Comparison of ENCODE assay signal across 9 mouse cellular contexts in the genomic region with DNA sequence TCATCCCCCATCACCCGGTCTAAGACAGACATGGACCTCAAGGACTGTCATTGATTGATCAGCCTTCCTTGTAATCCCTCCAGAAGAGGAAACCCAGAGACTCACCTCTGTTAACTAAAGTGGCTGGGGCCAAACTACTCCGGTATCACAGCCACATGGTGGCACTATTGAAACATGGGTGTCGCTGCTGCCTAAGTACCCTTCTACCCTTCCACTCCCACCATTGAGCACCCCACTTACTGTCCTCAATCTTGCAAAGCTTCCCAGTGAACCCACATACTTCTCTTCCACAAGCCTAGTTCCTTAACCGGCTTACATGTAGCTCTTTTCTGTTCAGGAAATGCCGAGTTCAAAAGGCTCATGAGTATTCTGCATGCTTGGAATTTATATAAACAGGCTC. TPM values are rescaled to one million over a fixed set of nuclear protein-coding genes. Genes with fewer than 3 reads are reported as not detected.
DNase-seq lines count a peak whose midpoint lies in the region; ATAC-seq and TF ChIP-seq lines count a peak whose summit lies in the region.
"Had no signal": no experiment of that assay in that cellular context is flagged by ENCODE, and none has a peak within 500 bp of the region (broad histone marks: within the 10 kb centered on the region; RNA-seq: fewer than 3 reads in every experiment).

No protein-coding gene starts in this region.

- no peak overlapping the region for H3K9ac ChIP-seq in heart, postnatal 0 days (replicated peaks; ENCODE audit: low read depth, low read length)
- no peak overlapping the region for H3K9ac ChIP-seq in heart, embryonic 12.5 days
- H3K9ac ChIP-seq: neural tube, embryonic 12.5 days had no signal

- no peak overlapping the region for H3K4me2 ChIP-seq in heart, postnatal 0 days (ENCODE audit: low read depth, low read length)
- no peak overlapping the region for H3K4me2 ChIP-seq in heart, embryonic 12.5 days
- H3K4me2 ChIP-seq: neural tube, embryonic 12.5 days had no signal

- H3K9me3 ChIP-seq in heart, postnatal 0 days (replicated peaks; ENCODE audit: control insufficient read depth, low read length), result no peaks in the 10 kb centered on the region
- no peaks in the 10 kb centered on the region for H3K9me3 ChIP-seq in heart, embryonic 12.5 days (replicated peaks)

- H3K4me3 ChIP-seq in heart, postnatal 0 days (ENCODE audit: low read depth, low read length), result no peak overlapping the region
- no peak overlapping the region for H3K4me3 ChIP-seq in heart, embryonic 12.5 days
- H3K4me3 ChIP-seq: neural tube, embryonic 12.5 days had no signal

- no peaks in the 10 kb centered on the region for H3K4me1 ChIP-seq in heart, postnatal 0 days (ENCODE audit: control insufficient read depth, insufficient read depth)
- H3K4me1 ChIP-seq in heart, embryonic 12.5 days (replicated peaks), result no peaks in the 10 kb centered on the region
- H3K4me1 ChIP-seq: neural tube, embryonic 12.5 days had no signal

- intact Hi-C loops in left cerebral cortex, postnatal 10 days (cut with DNase I), result no loop called here

- no peak for ATAC-seq in heart, postnatal 0 days (ENCODE audit: insufficient read depth, low read depth)
- no peak for ATAC-seq in heart, embryonic 12.5 days (ENCODE audit: insufficient number of reproducible peaks, low FRiP score)
- 0 out of 2 replicates have a peak, but pooled peaks have one; percentile 35 for ATAC-seq in monocyte, adult 5-6 weeks (replicated peaks; ENCODE audit: insufficient number of reproducible peaks, low FRiP score, low TSS enrichment, poor library complexity, severe bottlenecking)
- ATAC-seq in cerebellum, adult (ENCODE audit: insufficient number of reproducible peaks, low FRiP score, low TSS enrichment), result no peak

- H3K27ac ChIP-seq in heart, postnatal 0 days (ENCODE audit: low read depth), result no peak overlapping the region
- no peak overlapping the region for H3K27ac ChIP-seq in heart, embryonic 12.5 days (ENCODE audit: poor library complexity, severe bottlenecking)
- H3K27ac ChIP-seq: neural tube, embryonic 12.5 days had no signal

- H3K36me3 ChIP-seq in heart, postnatal 0 days (replicated peaks; ENCODE audit: control insufficient read depth, insufficient read depth, low read length), result no peaks in the 10 kb centered on the region
- H3K36me3 ChIP-seq in heart, embryonic 12.5 days, result no peaks in the 10 kb centered on the region
- H3K36me3 ChIP-seq: neural tube, embryonic 12.5 days had no signal

- H3K27me3 ChIP-seq in heart, postnatal 0 days (ENCODE audit: control insufficient read depth, insufficient read depth, low read length), result no peaks in the 10 kb centered on the region
- H3K27me3 ChIP-seq in heart, embryonic 12.5 days (replicated peaks), result no peaks in the 10 kb centered on the region
- H3K27me3 ChIP-seq: neural tube, embryonic 12.5 days had no signal

- DNase-seq in heart, postnatal 0 days (ENCODE audit: low spot score), result no peak
- peak; percentile 36 for DNase-seq in ES-CJ7 (ENCODE audit: low read depth, low spot score)
- DNase-seq in forelimb bud, embryonic 11.5 days (ENCODE audit: low read depth, low spot score), result peak; percentile 11
- DNase-seq in ovary, postnatal 36 days (ENCODE audit: low spot score), result no peak
- DNase-seq in left cerebral cortex, postnatal 10 days (ENCODE audit: extremely low spot score in 1 of 2, low spot score in 2 of 2), result no peak

- TF ChIP-seq EP300 in heart, postnatal 0 days (IDR thresholded peaks at IDR 0.05; ENCODE audit: low read depth), result no peak

- peak; percentile 37 for TF ChIP-seq CTCF in heart, postnatal 0 days (IDR thresholded peaks at IDR 0.05; ENCODE audit: low read depth)

- WGBS in heart, postnatal 0 days, result 42% methylated on average over 5 of the region's 5 CpGs
- 38% methylated on average over 5 of the region's 5 CpGs for WGBS in heart, embryonic 12.5 days

RNA-seq across cellular contexts. Expression of a gene that starts 22.8 kb away (rescaled TPM):
- 82.2 and 111 TPM in 2 replicates for total RNA-seq in heart, postnatal 0 days (2014; rRNA removed; ENCODE audit: low replicate concordance)
- 228 and 232 TPM in 2 replicates for polyA plus RNA-seq in heart, postnatal 0 days (2015; fragmentation: Nextera tagmentation; extraction: Ambion mirVana)
- polyA plus RNA-seq in heart, embryonic 12.5 days (2016; fragmentation: Nextera tagmentation; extraction: Ambion mirVana), result 126 and 129 TPM in 2 replicates
- 26.2 to 37.9 TPM (median 30.1 TPM) in 3 replicates for total RNA-seq in monocyte, adult 5-6 weeks (2017)
- total RNA-seq in left cerebral cortex, postnatal 10 days (2021), result 10 to 100 TPM; 34.8 to 38.6 TPM

RNA-seq across cellular contexts. Expression of a gene that starts 50.5 kb away (rescaled TPM):
- 44.9 and 73.9 TPM in 2 replicates for total RNA-seq in heart, postnatal 0 days (2014; rRNA removed; ENCODE audit: low replicate concordance)
- 126 and 128 TPM in 2 replicates for polyA plus RNA-seq in heart, postnatal 0 days (2015; fragmentation: Nextera tagmentation; extraction: Ambion mirVana)
- 102 and 111 TPM in 2 replicates for polyA plus RNA-seq in heart, embryonic 12.5 days (2016; fragmentation: Nextera tagmentation; extraction: Ambion mirVana)
- 415 to 528 TPM (median 519 TPM) in 3 replicates for total RNA-seq in monocyte, adult 5-6 weeks (2017)
- total RNA-seq in left cerebral cortex, postnatal 10 days (2021), result 100 to 1,000 TPM; 108 to 119 TPM

Comparison
In these comparisons a context has a peak if more than half of its experiments do, and no peak if none do; other contexts are left out.
1. DNase-seq: peak in ES-CJ7 (single experiment) and forelimb bud, embryonic 11.5 days (single experiment); none in heart, postnatal 0 days (single experiment), ovary, postnatal 36 days (single experiment) and left cerebral cortex, postnatal 10 days (0 of 2).